Mouse (Mus musculus): Measurements from ENCODE around the gene Camta2. TPM values are rescaled to one million over a fixed set of nuclear protein-coding genes. Genes with fewer than 3 reads are reported as not detected.

Gene Camta2
- total and polyA plus RNA-seq, 2 experiments from 2014 or later = 24.0 to 24.5 TPM

DNA sequence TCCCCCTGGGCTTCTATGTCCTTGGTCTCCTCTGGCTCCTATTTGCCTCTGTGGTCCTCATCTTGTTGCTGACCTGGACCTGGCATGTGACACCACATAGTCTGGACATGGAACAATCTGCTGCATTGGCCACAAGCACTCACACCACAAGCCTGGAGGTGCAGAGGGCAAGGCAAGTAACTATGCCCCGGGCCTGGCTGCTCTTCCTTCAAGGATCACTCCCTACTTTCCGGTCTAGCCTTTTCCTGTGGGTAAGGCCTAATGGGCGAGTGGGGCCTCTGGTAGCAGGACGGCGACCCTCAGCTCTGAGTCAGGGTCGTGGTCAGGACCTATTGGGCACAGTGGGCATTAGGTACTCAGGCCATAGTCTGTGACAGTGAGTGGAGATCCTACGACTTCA, 46.7 kb downstream of the Camta2 start:
- no peak overlapping the region for H3K9ac ChIP-seq (replicated peaks; ENCODE audit: low read length, poor library complexity, severe bottlenecking)
- WGBS = 86% methylated on average over 7 of the region's 7 CpGs
- peaks cover 7% of the 10 kb centered on the region; the same call in 1 of the 2 replicates for H3K4me1 ChIP-seq (ENCODE audit: insufficient read depth, low read length)
- peaks cover 11% of the 10 kb centered on the region for H3K36me3 ChIP-seq (ENCODE audit: insufficient read depth, low read length)
- H3K27ac ChIP-seq (ENCODE audit: low read depth, low read length) = no peak overlapping the region
- no peak for ATAC-seq (ENCODE audit: low FRiP score)
- no peak for TF ChIP-seq CTCF (IDR thresholded peaks at IDR 0.05)
- H3K4me2 ChIP-seq (ENCODE audit: low read depth, low read length, poor library complexity, severe bottlenecking) = no peak overlapping the region
- no peak for DNase-seq (ENCODE audit: low spot score)
- no peak overlapping the region for H3K4me3 ChIP-seq (ENCODE audit: low read depth, low read length)
- H3K9me3 ChIP-seq (ENCODE audit: low read length) = no peaks in the 10 kb centered on the region
- no peaks in the 10 kb centered on the region for H3K27me3 ChIP-seq (ENCODE audit: insufficient read depth, low read length)

DNA sequence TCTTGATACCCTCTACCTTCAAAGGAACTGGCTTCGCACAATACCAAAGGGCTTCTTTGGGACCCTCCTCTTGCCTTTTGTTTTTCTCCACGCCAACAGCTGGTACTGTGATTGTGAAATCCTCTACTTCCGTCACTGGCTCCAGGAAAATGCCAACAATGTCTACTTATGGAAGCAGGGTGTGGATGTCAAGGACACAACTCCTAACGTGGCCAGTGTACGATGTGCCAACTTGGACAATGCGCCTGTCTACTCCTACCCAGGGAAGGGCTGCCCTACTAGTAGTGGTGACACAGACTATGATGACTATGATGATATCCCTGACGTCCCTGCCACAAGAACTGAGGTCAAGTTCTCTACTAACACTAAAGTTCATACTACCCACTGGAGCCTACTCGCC, 47.9 kb downstream of the Camta2 start:
- ATAC-seq (ENCODE audit: low FRiP score) = no peak
- H3K27me3 ChIP-seq (ENCODE audit: insufficient read depth, low read length) = no peaks in the 10 kb centered on the region
- H3K9me3 ChIP-seq (ENCODE audit: low read length) = no peaks in the 10 kb centered on the region
- H3K4me1 ChIP-seq (ENCODE audit: insufficient read depth, low read length) = no peaks in the 10 kb centered on the region
- no peak overlapping the region for H3K4me3 ChIP-seq (ENCODE audit: low read depth, low read length)
- TF ChIP-seq CTCF (IDR thresholded peaks at IDR 0.05) = no peak
- H3K4me2 ChIP-seq (ENCODE audit: low read depth, low read length, poor library complexity, severe bottlenecking) = no peak overlapping the region
- H3K36me3 ChIP-seq (ENCODE audit: insufficient read depth, low read length) = peaks cover 8% of the 10 kb centered on the region
- 85% methylated on average over 8 of the region's 8 CpGs for WGBS
- no peak overlapping the region for H3K9ac ChIP-seq (replicated peaks; ENCODE audit: low read length, poor library complexity, severe bottlenecking)
- H3K27ac ChIP-seq (ENCODE audit: low read depth, low read length) = no peak overlapping the region
- DNase-seq (ENCODE audit: low spot score) = no peak

DNA sequence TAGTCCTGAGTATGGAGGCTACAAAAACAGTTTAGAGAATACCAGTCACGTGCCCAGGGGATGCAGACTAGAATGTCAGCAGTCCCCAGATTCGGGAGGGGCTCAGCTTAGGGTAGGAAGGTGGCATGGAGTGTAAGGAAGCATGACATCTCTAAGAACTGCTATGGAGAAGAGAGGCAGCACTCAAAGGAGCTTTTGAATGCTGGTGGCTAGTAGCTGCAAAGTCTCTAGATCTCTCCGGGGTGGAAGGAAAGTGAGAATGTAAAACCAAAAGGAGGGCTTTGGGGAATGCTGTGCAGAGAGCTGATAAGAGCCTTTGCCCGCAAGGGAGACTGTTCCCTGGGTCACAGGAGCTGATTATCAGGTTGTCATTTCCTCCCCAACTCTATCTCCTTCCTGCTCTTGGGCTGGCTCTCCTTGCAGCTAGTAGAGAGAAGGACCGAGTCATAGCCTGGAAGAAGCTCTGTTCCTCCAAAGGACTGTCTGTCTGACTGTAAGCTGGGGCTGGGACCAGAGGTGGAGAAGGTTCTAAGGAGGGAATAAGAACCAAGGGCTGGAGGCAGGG, 49.1 kb downstream of the Camta2 start, which contains the start of gene Gp1ba:
Gene Gp1ba, plus strand, starts transcription at position 409 of the 565 bp plus-strand sequence.
- DNase-seq (ENCODE audit: low spot score) (no peak), ATAC-seq (ENCODE audit: low FRiP score) (no peak)
- no peak within 1 kb of the TSS for H3K9ac ChIP-seq (replicated peaks; ENCODE audit: low read length, poor library complexity, severe bottlenecking)
- WGBS = 54% methylated on average over 5 of the region's 5 CpGs
- no peaks in the 10 kb centered on the region; the same call in 1 of the 2 replicates for H3K36me3 ChIP-seq (ENCODE audit: insufficient read depth, low read length)
- H3K27me3 ChIP-seq (ENCODE audit: insufficient read depth, low read length) = no peaks in the 10 kb centered on the region
- H3K4me2 ChIP-seq (ENCODE audit: low read depth, low read length, poor library complexity, severe bottlenecking) = no peak within 1 kb of the TSS
- no peaks in the 10 kb centered on the region for H3K4me1 ChIP-seq (ENCODE audit: insufficient read depth, low read length)
- H3K9me3 ChIP-seq (ENCODE audit: low read length) = no peaks in the 10 kb centered on the region
- no peak within 1 kb of the TSS for H3K4me3 ChIP-seq (ENCODE audit: low read depth, low read length)
- no peak for TF ChIP-seq CTCF (IDR thresholded peaks at IDR 0.05)
- no peak within 1 kb of the TSS for H3K27ac ChIP-seq (ENCODE audit: low read depth, low read length)

DNA sequence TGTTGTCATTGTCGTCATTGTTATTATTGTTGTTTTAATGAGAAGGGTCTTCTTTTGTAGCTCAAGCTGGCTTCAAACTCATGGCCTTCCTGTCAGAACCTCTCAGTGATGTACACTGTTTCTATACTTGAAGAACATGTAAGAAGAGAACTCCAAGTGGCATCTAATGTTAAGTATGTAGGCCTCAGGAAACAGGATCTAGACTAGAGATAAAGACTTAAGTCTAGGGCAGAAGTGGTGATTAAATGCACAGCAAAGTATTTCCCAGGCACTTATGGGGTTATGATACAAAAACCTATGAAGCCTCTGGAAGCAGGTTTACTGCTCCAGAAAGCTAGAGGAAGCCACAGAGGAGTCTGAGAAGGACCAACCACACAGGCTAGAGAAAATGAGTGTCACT, 49.6 kb downstream of the Camta2 start:
- no peaks in the 10 kb centered on the region for H3K9me3 ChIP-seq (ENCODE audit: low read length)
- no peak for ATAC-seq (ENCODE audit: low FRiP score)
- no peak for DNase-seq (ENCODE audit: low spot score)
- H3K4me3 ChIP-seq (ENCODE audit: low read depth, low read length) = no peak overlapping the region
- H3K27ac ChIP-seq (ENCODE audit: low read depth, low read length) = no peak overlapping the region
- H3K36me3 ChIP-seq (ENCODE audit: insufficient read depth, low read length) = no peaks in the 10 kb centered on the region; the same call in 1 of the 2 replicates
- no peak overlapping the region for H3K4me2 ChIP-seq (ENCODE audit: low read depth, low read length, poor library complexity, severe bottlenecking)
- 76% methylated on average over 1 of the region's 1 CpGs for WGBS
- no peaks in the 10 kb centered on the region for H3K27me3 ChIP-seq (ENCODE audit: insufficient read depth, low read length)
- TF ChIP-seq CTCF (IDR thresholded peaks at IDR 0.05) = no peak
- no peaks in the 10 kb centered on the region for H3K4me1 ChIP-seq (ENCODE audit: insufficient read depth, low read length)
- no peak overlapping the region for H3K9ac ChIP-seq (replicated peaks; ENCODE audit: low read length, poor library complexity, severe bottlenecking)

DNA sequence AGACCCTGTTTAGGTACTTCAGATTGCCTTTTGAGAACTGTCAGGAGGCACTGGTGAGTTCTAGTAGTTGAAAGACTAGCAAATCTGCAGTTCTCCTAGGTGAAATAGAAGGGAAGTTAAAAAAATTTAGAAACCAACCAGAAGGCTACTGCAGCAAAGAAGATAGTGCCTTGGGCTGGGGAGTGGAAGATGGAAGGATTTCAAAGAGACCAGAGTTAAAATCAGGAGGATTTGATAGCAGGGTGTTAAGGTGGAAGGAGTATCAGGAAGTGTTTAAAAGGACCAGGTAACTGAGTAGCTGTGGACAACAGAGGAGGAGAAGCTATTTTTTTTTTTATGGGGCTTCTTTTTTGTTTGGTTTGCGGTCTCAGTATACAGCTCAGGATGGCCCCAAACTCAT, 50.1 kb downstream of the Camta2 start:
- ATAC-seq (ENCODE audit: low FRiP score) (no peak), DNase-seq (ENCODE audit: low spot score) (no peak)
- no peaks in the 10 kb centered on the region for H3K4me1 ChIP-seq (ENCODE audit: insufficient read depth, low read length)
- no peak overlapping the region for H3K4me3 ChIP-seq (ENCODE audit: low read depth, low read length)
- TF ChIP-seq CTCF (IDR thresholded peaks at IDR 0.05) = no peak
- H3K4me2 ChIP-seq (ENCODE audit: low read depth, low read length, poor library complexity, severe bottlenecking) = no peak overlapping the region
- no peak overlapping the region for H3K9ac ChIP-seq (replicated peaks; ENCODE audit: low read length, poor library complexity, severe bottlenecking)
- no peak overlapping the region for H3K27ac ChIP-seq (ENCODE audit: low read depth, low read length)
- no peaks in the 10 kb centered on the region for H3K36me3 ChIP-seq (ENCODE audit: insufficient read depth, low read length)
- H3K27me3 ChIP-seq (ENCODE audit: insufficient read depth, low read length) = no peaks in the 10 kb centered on the region
- WGBS = 94% methylated on average over 1 of the region's 1 CpGs
- H3K9me3 ChIP-seq (ENCODE audit: low read length) = no peaks in the 10 kb centered on the region

DNA sequence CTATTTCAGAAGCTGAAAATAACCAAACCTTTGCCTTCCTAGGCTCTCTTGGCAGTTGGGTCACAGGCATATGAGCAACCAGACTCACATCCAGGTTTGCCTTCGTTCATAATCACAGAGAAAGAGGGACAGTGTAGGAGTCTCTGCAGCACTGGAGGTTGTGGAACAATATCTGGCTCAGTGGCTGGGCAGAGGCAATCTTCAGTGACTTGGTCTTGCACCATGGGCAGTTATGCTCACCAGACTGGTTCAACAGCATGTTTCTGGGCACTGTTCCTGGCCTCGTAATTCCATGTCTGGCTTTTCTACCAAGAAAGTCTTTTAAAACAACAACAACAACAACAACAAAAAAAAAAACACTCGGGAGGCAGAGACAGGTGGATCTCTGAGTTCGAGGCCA, 52.3 kb downstream of the Camta2 start:
- no peak for TF ChIP-seq CTCF (IDR thresholded peaks at IDR 0.05)
- no peak for DNase-seq (ENCODE audit: low spot score)
- no peaks in the 10 kb centered on the region for H3K9me3 ChIP-seq (ENCODE audit: low read length)
- no peaks in the 10 kb centered on the region for H3K27me3 ChIP-seq (ENCODE audit: insufficient read depth, low read length)
- 83% methylated on average over 4 of the region's 4 CpGs for WGBS
- H3K27ac ChIP-seq (ENCODE audit: low read depth, low read length) = no peak overlapping the region
- no peak for ATAC-seq (ENCODE audit: low FRiP score)
- no peak overlapping the region for H3K4me3 ChIP-seq (ENCODE audit: low read depth, low read length)
- no peak overlapping the region for H3K9ac ChIP-seq (replicated peaks; ENCODE audit: low read length, poor library complexity, severe bottlenecking)
- H3K4me1 ChIP-seq (ENCODE audit: insufficient read depth, low read length) = no peaks in the 10 kb centered on the region
- no peak overlapping the region for H3K4me2 ChIP-seq (ENCODE audit: low read depth, low read length, poor library complexity, severe bottlenecking)
- no peaks in the 10 kb centered on the region for H3K36me3 ChIP-seq (ENCODE audit: insufficient read depth, low read length)

All from midbrain, postnatal 0 days (tissue).